Mouse (Mus musculus): ENCODE measurements around the gene E130114P18Rik. TPM values are rescaled to one million over a fixed set of nuclear protein-coding genes. Genes with fewer than 3 reads are reported as not detected.

E130114P18Rik gene
- polyA plus RNA-seq, 1 experiment from 2014 or later = 2.5 TPM

DNA sequence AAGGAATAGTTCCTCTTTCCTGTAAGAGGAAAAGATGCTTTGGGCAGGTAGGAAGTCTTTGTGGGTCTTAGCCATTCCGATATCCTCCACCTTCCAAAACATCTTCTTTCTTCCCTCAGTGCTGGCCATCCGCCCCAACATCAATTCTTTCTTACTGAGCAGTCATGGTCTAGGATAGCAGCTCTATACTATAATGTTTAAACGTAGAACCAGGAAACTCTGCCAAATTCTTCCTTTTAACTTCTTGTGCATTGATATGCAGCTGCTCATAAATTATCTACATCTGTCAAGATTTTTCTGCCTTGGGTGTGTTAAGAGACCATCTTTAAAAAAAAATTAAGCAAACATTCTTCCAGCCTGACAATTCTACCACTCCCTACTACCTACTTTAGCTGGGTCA is 47.5 kb downstream of the E130114P18Rik start:
- no peaks in the 10 kb centered on the region for H3K4me1 ChIP-seq (ENCODE audit: control insufficient read depth, insufficient read depth, low read length)
- WGBS = 57% methylated on average over 3 of the region's 3 CpGs
- H3K9me3 ChIP-seq (replicated peaks; ENCODE audit: control insufficient read depth, low read length) = no peaks in the 10 kb centered on the region
- H3K4me3 ChIP-seq (replicated peaks; ENCODE audit: low read length) = no peak overlapping the region
- no peaks in the 10 kb centered on the region for H3K27me3 ChIP-seq (ENCODE audit: control insufficient read depth, insufficient read depth, low read length)
- no peak for ATAC-seq (ENCODE audit: insufficient read depth, low FRiP score)
- H3K4me2 ChIP-seq (ENCODE audit: low read depth, low read length) = no peak overlapping the region
- H3K9ac ChIP-seq (ENCODE audit: low read length) = no peak overlapping the region
- no peak overlapping the region for H3K27ac ChIP-seq (ENCODE audit: low read length)
- H3K36me3 ChIP-seq (ENCODE audit: control insufficient read depth, insufficient read depth, low read length) = no peaks in the 10 kb centered on the region

- 52% methylated on average over 6 of the region's 6 CpGs for WGBS
- Histone ChIP-seq H3K36me3 (ENCODE audit: control insufficient read depth, insufficient read depth, low read length) (no peaks in the 10 kb centered on the region), H3K4me1 (ENCODE audit: control insufficient read depth, insufficient read depth, low read length) (no peaks in the 10 kb centered on the region), H3K9ac (ENCODE audit: low read length) (no peak overlapping the region), H3K9me3 (replicated peaks; ENCODE audit: control insufficient read depth, low read length) (no peaks in the 10 kb centered on the region), H3K4me2 (ENCODE audit: low read depth, low read length) (no peak overlapping the region), H3K27ac (ENCODE audit: low read length) (no peak overlapping the region), H3K4me3 (replicated peaks; ENCODE audit: low read length) (no peak overlapping the region), H3K27me3 (ENCODE audit: control insufficient read depth, insufficient read depth, low read length) (no peaks in the 10 kb centered on the region)
- ATAC-seq (ENCODE audit: insufficient read depth, low FRiP score) = no peak
These were observed 47.9 kb downstream of the E130114P18Rik start for GRCm38 (mm10) chr4:97729999-97730398.

DNA sequence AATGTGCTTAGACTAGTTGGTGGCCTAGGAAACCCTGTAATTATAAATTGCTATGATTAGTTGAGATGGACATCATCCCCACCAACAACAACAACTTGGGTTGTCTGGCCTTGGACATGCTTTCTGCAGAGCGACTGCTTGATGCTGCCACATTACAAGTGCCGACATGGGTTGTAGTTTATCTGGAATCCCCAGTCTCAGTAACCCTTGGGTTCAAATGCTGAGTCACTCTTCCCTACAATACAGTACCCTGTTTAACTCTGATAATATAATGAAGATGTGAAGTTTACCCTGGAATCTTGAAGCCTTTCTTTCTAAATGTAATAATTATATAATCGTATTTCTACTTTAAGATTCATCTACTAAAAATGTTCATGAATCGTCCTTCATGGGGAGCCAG is 49.4 kb downstream of the E130114P18Rik start:
- no peak for ATAC-seq (ENCODE audit: insufficient read depth, low FRiP score)
- H3K9ac ChIP-seq (ENCODE audit: low read length) = no peak overlapping the region
- H3K27ac ChIP-seq (ENCODE audit: low read length) = no peak overlapping the region
- H3K9me3 ChIP-seq (replicated peaks; ENCODE audit: control insufficient read depth, low read length) = no peaks in the 10 kb centered on the region
- H3K36me3 ChIP-seq (ENCODE audit: control insufficient read depth, insufficient read depth, low read length) = no peaks in the 10 kb centered on the region
- no peak overlapping the region for H3K4me2 ChIP-seq (ENCODE audit: low read depth, low read length)
- 95% methylated on average over 4 of the region's 4 CpGs for WGBS
- H3K27me3 ChIP-seq (ENCODE audit: control insufficient read depth, insufficient read depth, low read length) = no peaks in the 10 kb centered on the region
- no peak overlapping the region for H3K4me3 ChIP-seq (replicated peaks; ENCODE audit: low read length)
- H3K4me1 ChIP-seq (ENCODE audit: control insufficient read depth, insufficient read depth, low read length) = no peaks in the 10 kb centered on the region

DNA sequence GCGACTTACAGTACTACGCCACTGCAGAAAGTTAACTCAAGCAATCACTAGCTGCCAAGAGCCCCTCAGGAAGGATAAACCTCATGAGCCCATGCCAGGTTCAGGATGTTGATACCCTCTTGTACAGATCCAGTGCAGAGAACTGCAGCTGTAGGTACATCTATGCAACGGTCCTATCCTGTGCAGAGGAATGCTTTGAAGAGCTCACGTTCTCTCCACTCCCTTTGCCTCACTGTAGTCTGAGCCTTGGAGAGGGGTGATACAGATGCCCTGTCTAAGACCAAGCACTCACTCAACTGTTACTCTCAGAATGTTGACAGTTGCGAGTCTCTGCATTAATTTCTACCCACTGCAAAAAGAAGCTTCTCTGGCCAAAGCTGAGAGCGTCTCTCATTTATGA is 54.5 kb downstream of the E130114P18Rik start:
- Histone ChIP-seq H3K4me3 (replicated peaks; ENCODE audit: low read length) (no peak overlapping the region), H3K9me3 (replicated peaks; ENCODE audit: control insufficient read depth, low read length) (no peaks in the 10 kb centered on the region), H3K4me2 (ENCODE audit: low read depth, low read length) (no peak overlapping the region), H3K27me3 (ENCODE audit: control insufficient read depth, insufficient read depth, low read length) (no peaks in the 10 kb centered on the region), H3K27ac (ENCODE audit: low read length) (no peak overlapping the region), H3K4me1 (ENCODE audit: control insufficient read depth, insufficient read depth, low read length) (no peaks in the 10 kb centered on the region), H3K9ac (ENCODE audit: low read length) (no peak overlapping the region), H3K36me3 (ENCODE audit: control insufficient read depth, insufficient read depth, low read length) (no peaks in the 10 kb centered on the region)
- no peak for ATAC-seq (ENCODE audit: insufficient read depth, low FRiP score)
- 82% methylated on average over 6 of the region's 6 CpGs for WGBS

GRCm38 (mm10) chr4:97722666-97723065 is 55.2 kb downstream of the E130114P18Rik start:
- no peaks in the 10 kb centered on the region for H3K36me3 ChIP-seq (ENCODE audit: control insufficient read depth, insufficient read depth, low read length)
- no peak overlapping the region for H3K4me3 ChIP-seq (replicated peaks; ENCODE audit: low read length)
- no peak overlapping the region for H3K4me2 ChIP-seq (ENCODE audit: low read depth, low read length)
- H3K27ac ChIP-seq (ENCODE audit: low read length) = no peak overlapping the region
- no peak overlapping the region for H3K9ac ChIP-seq (ENCODE audit: low read length)
- no peak for ATAC-seq (ENCODE audit: insufficient read depth, low FRiP score)
- H3K9me3 ChIP-seq (replicated peaks; ENCODE audit: control insufficient read depth, low read length) = no peaks in the 10 kb centered on the region
- no peaks in the 10 kb centered on the region for H3K4me1 ChIP-seq (ENCODE audit: control insufficient read depth, insufficient read depth, low read length)
- H3K27me3 ChIP-seq (ENCODE audit: control insufficient read depth, insufficient read depth, low read length) = no peaks in the 10 kb centered on the region
- WGBS = 58% methylated on average over 10 of the region's 10 CpGs

DNA sequence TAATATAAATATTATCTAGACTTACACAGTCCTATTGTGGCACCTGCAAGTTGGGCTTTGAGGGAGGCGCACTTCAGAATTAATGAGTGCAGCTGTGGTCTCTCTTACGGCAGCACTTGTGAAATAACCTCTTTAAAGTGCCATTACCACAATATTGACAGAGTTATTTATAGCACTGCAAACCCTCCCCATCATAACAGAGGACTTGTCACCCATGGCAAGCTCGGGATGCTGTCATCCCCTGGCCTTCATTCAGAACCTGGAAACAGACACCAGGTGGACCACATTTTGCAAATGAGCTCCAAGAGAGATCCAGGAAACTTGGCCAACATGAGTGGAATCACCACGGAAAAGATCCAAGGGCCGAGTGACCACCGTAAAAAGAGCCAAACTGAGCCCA is 63.3 kb downstream of the E130114P18Rik start:
- Histone ChIP-seq H3K4me3 (replicated peaks; ENCODE audit: low read length) (no peak overlapping the region), H3K9ac (ENCODE audit: low read length) (no peak overlapping the region), H3K4me1 (ENCODE audit: control insufficient read depth, insufficient read depth, low read length) (no peaks in the 10 kb centered on the region), H3K36me3 (ENCODE audit: control insufficient read depth, insufficient read depth, low read length) (no peaks in the 10 kb centered on the region), H3K27me3 (ENCODE audit: control insufficient read depth, insufficient read depth, low read length) (no peaks in the 10 kb centered on the region), H3K9me3 (replicated peaks; ENCODE audit: control insufficient read depth, low read length) (no peaks in the 10 kb centered on the region), H3K27ac (ENCODE audit: low read length) (no peak overlapping the region), H3K4me2 (ENCODE audit: low read depth, low read length) (no peak overlapping the region)
- WGBS = 52% methylated on average over 6 of the region's 6 CpGs
- no peak for ATAC-seq (ENCODE audit: insufficient read depth, low FRiP score)

GRCm38 (mm10) chr4:97714101-97714615 is 63.7 kb downstream of the E130114P18Rik start:
- Histone ChIP-seq H3K4me1 (ENCODE audit: control insufficient read depth, insufficient read depth, low read length) (no peaks in the 10 kb centered on the region), H3K4me3 (replicated peaks; ENCODE audit: low read length) (no peak overlapping the region), H3K9ac (ENCODE audit: low read length) (no peak overlapping the region), H3K27me3 (ENCODE audit: control insufficient read depth, insufficient read depth, low read length) (no peaks in the 10 kb centered on the region), H3K27ac (ENCODE audit: low read length) (no peak overlapping the region), H3K9me3 (replicated peaks; ENCODE audit: control insufficient read depth, low read length) (no peaks in the 10 kb centered on the region), H3K4me2 (ENCODE audit: low read depth, low read length) (no peak overlapping the region), H3K36me3 (ENCODE audit: control insufficient read depth, insufficient read depth, low read length) (no peaks in the 10 kb centered on the region)
- no peak for ATAC-seq (ENCODE audit: insufficient read depth, low FRiP score)
- 85% methylated on average over 6 of the region's 6 CpGs for WGBS

DNA sequence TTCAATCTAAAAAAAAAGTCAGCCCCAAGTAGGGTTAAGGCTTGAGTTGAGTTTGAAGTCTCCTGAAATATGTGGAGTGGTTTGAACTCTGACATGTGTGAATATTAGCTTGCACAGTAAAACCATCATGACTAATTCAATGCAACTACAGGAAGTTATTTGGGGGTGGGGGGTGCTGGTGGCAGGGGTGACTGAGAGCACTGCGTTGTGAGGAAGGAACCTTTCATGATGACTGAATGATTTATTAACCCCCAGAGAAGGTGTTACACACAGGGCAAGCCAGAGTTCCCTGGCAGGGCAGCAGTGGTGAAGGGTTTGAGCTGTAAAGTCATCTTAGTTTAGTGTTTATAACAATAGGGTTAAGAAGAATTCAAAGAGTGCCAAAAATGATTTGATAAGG is 65.3 kb downstream of the E130114P18Rik start:
- ATAC-seq (ENCODE audit: insufficient read depth, low FRiP score) = no peak
- Histone ChIP-seq H3K9me3 (replicated peaks; ENCODE audit: control insufficient read depth, low read length) (no peaks in the 10 kb centered on the region), H3K9ac (ENCODE audit: low read length) (no peak overlapping the region), H3K36me3 (ENCODE audit: control insufficient read depth, insufficient read depth, low read length) (no peaks in the 10 kb centered on the region), H3K4me2 (ENCODE audit: low read depth, low read length) (no peak overlapping the region), H3K27ac (ENCODE audit: low read length) (no peak overlapping the region), H3K27me3 (ENCODE audit: control insufficient read depth, insufficient read depth, low read length) (no peaks in the 10 kb centered on the region), H3K4me1 (ENCODE audit: control insufficient read depth, insufficient read depth, low read length) (no peaks in the 10 kb centered on the region), H3K4me3 (replicated peaks; ENCODE audit: low read length) (no peak overlapping the region)
- 3% methylated on average over 1 of the region's 1 CpGs for WGBS

GRCm38 (mm10) chr4:97710048-97710765 is 67.7 kb downstream of the E130114P18Rik start:
- Histone ChIP-seq H3K4me3 (replicated peaks; ENCODE audit: low read length) (no peak overlapping the region), H3K4me2 (ENCODE audit: low read depth, low read length) (no peak overlapping the region), H3K9ac (ENCODE audit: low read length) (no peak overlapping the region), H3K36me3 (ENCODE audit: control insufficient read depth, insufficient read depth, low read length) (no peaks in the 10 kb centered on the region), H3K27me3 (ENCODE audit: control insufficient read depth, insufficient read depth, low read length) (no peaks in the 10 kb centered on the region), H3K27ac (ENCODE audit: low read length) (no peak overlapping the region), H3K9me3 (replicated peaks; ENCODE audit: control insufficient read depth, low read length) (no peaks in the 10 kb centered on the region), H3K4me1 (ENCODE audit: control insufficient read depth, insufficient read depth, low read length) (no peaks in the 10 kb centered on the region)
- no peak for ATAC-seq (ENCODE audit: insufficient read depth, low FRiP score)
- WGBS = 47% methylated on average over 9 of the region's 9 CpGs

All from stomach, embryonic 16.5 days (tissue).